Mouse (Mus musculus): ENCODE results near the gene Ndufaf2.

The Ndufaf2 gene

GRCm38 (mm10) chr13:108138403-108138977 lies 19.9 kb downstream of the Ndufaf2 start:
- peak; percentile 47 for DNase-seq (ENCODE audit: low read depth, low spot score)

- DNase-seq (ENCODE audit: low read depth, low spot score) = no peak
These were observed 22.8 kb downstream of the Ndufaf2 start for GRCm38 (mm10) chr13:108135617-108136016.

GRCm38 (mm10) chr13:108132031-108132819 lies 26.2 kb downstream of the Ndufaf2 start:
- no peak for DNase-seq (ENCODE audit: low read depth, low spot score)

DNA sequence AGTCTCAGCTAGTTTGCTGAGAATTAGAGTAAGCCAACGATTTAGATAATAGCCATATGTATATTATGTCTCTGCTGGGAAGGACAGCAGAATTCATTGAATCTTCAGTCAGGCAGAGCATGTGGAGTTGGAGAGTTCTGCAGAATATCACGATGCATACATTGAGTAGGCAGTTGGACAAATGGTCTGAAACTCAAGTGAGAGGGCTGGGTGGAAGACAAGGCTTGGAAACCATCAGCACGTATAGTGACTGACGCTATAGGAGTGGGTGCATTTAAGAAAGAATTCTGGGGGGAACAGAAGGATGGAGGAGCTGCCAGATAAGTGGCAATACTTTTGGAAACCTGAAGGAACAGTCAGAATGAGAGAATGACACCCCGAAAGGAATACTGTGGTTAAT lies 27.7 kb downstream of the Ndufaf2 start:
- DNase-seq (ENCODE audit: low read depth, low spot score) = no peak

DNA sequence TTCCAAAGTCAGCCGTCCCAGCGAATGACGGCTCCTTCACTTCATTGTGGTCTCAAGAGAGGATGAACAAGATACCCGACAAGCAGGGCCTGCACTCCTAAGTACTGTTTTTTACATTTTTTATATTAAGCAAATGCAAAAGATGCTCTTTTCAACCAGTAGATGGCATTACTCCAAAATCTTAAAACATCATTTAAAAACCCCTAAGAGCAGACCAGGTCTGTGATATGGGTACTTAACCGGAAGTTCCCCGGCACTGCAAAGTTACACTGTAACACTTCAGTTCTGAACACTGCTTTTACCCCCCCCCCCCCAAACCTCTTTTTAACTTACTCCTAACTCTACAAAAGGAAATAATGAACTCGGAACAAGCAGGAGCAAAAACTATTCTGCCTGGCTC lies 29.4 kb downstream of the Ndufaf2 start:
- no peak for DNase-seq (ENCODE audit: low read depth, low spot score)

GRCm38 (mm10) chr13:108127883-108128282 lies 30.5 kb downstream of the Ndufaf2 start:
- no peak for DNase-seq (ENCODE audit: low read depth, low spot score)

DNA sequence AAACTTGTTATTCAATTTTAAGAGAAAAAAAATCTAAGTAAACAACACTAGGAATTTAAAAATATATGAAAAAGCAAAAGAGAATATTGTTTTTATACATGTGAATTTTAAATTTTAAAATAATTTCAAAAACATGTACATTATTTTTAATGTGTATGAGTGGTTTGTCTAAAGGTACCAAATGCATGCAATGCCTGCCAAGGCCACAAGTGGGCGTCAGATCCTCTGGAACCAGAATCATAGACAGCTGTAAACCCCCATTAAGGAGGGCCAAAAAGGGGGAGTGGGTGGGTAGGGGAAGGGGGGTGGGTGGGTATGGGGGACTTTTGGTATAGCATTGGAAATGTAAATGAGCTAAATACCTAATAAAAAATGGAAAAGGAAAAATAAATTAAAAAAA lies 31.3 kb downstream of the Ndufaf2 start:
- no peak for DNase-seq (ENCODE audit: low read depth, low spot score)

DNA sequence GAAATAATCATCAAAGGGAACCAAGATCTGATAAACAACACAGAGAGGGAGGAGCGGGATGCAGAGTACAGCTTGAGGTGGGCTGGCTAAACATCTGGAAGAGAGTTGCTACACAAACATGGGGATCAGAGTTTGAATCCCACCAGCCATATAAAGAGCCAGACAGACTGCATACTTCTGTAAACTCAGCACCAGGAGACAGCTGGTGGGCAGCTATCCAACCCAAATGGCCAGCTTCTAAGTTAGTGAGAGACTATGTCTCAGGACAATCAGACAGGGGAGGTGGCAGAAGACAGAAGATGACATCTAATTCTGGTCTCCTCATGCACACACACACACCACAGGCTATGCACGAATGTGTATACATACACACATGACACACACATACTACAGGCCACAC lies 32.2 kb downstream of the Ndufaf2 start:
- DNase-seq (ENCODE audit: low read depth, low spot score) = no peak

- DNase-seq (ENCODE audit: low read depth, low spot score) = no peak
These were observed 34.3 kb downstream of the Ndufaf2 start for GRCm38 (mm10) chr13:108124096-108124495.

GRCm38 (mm10) chr13:108123109-108123723 lies 35.2 kb downstream of the Ndufaf2 start:
- no peak for DNase-seq (ENCODE audit: low read depth, low spot score)

- no peak for DNase-seq (ENCODE audit: low read depth, low spot score)
These were observed 38.8 kb downstream of the Ndufaf2 start for GRCm38 (mm10) chr13:108119411-108120310.

DNA sequence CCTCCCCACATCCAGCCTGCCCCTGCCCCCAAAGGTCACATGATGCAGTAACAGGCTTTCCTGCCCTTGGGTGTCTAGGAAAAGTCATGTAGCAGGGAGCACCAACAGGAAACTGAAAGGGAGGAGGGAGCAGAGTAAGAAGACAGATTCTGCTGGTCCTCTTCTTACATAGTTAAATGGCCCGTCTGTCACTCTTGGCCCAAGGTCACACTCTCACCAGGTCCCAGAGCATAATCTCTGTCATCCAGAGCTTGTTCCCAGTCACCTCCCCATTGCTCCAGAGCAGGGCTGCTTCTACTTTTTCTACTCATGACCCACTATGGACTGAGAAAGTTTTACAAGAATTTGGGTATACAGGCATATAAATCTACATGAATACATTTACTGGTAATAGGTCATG lies 40.2 kb downstream of the Ndufaf2 start:
- no peak for DNase-seq (ENCODE audit: low read depth, low spot score)

GRCm38 (mm10) chr13:108117654-108118053 lies 40.8 kb downstream of the Ndufaf2 start:
- no peak for DNase-seq (ENCODE audit: low read depth, low spot score)

- DNase-seq (ENCODE audit: low read depth, low spot score) = no peak
These were observed 44.2 kb downstream of the Ndufaf2 start for GRCm38 (mm10) chr13:108114257-108114656.

GRCm38 (mm10) chr13:108113536-108113935 lies 44.9 kb downstream of the Ndufaf2 start:
- DNase-seq (ENCODE audit: low read depth, low spot score) = no peak

DNA sequence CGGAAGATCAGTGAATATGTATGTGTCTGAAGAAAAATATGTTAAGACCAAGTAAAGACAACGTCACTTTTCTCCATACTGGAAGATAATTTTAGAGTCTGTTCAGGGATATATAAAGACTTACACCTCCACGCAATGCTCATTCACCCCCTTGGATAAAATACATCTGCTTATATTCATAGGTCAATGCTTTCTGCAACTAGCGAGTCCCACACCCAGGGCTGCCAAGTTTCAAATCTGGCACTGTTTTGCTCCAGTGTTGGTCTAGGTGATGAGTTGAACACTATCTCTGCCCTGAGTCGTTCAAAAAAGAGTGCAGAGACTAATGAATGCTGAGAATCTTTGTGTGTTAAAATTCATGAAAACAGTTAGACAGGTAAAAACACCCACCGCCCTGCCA lies 47.5 kb downstream of the Ndufaf2 start:
- no peak for DNase-seq (ENCODE audit: low read depth, low spot score)

DNA sequence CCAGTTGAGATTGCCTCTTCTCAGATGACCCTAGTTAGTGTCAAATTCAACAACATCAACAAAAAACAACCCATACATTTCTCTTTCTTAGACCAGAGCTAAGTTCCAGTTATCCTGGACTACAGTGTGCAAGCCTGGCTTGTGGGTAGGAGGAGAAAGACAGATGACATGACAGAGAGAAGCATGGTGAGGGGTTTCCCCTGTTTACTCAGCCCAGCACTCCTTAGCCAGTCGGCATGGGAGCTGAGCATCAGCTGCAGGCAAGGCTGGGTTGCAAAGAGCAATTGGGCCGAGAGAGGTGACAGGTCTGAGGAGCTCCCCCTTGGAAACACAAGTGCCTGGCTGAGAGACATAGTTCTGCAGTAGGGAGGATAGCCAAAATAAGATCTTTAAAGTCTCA lies 57.7 kb downstream of the Ndufaf2 start:
- DNase-seq (ENCODE audit: low read depth, low spot score) = no peak

- DNase-seq (ENCODE audit: low read depth, low spot score) = no peak
These were observed 62.0 kb downstream of the Ndufaf2 start for GRCm38 (mm10) chr13:108096446-108096845.

GRCm38 (mm10) chr13:108095617-108096016 lies 62.8 kb downstream of the Ndufaf2 start:
- DNase-seq (ENCODE audit: low read depth, low spot score) = no peak

DNA sequence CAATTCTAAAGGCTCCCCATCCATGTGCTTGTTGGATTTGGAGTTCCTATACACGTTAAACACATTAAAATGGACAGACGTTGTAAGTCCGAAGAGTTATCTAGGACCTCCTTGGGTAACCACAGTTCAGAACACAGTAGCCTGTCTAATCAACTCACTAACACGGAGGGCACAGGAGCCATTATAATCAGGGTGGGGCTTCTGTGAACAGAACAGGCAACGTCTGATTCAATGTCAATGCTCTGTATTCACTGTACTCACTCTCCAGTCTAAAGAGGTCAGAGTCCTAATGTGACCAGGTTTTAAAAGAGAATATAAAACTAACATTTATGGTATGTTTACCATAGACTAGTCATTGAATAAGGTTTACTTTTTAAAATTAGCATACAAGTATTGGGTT lies 63.7 kb downstream of the Ndufaf2 start:
- no peak for DNase-seq (ENCODE audit: low read depth, low spot score)

DNA sequence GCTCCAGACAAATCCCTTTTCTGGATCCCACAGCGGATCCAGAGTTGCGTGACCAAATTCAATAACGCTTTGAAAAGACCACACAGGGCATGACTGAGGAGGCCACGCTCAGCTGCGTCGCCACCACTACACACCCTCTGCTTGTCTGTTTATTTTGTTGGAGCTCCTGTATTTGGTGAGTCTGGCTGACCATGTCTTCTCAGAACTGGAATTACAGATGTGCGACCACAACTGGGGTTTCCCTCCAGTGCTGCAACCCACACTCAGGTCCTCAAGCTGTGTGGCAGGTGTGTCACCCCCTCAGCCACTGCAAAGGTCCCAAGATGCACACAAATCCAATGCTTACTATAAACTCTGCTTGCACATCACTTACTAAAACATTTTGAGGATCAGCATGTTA lies 66.1 kb downstream of the Ndufaf2 start:
- DNase-seq (ENCODE audit: low read depth, low spot score) = no peak

DNA sequence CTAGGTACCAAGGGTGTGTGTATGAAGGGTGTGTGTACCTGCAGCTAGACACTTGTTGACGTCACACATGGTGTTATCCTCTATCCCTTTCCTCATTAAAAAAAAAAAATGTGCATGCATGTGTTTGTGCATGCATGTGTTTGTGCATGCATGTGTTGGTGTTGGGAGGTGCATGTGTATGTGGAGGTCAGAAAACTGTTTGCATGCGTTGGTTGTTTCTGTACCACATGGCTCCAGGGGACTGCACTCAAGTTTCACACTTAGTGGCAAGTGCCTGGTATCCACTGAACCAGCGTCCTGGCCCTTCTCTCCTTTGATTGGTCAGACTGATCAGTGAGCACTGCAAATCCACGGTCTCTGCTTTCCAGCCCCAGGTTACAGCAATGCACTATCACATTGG lies 71.7 kb downstream of the Ndufaf2 start:
- DNase-seq (ENCODE audit: low read depth, low spot score) = no peak

All from brain, embryonic 18.5 days (tissue).